Mouse (Mus musculus) spleen, postnatal 4 days (tissue): ENCODE data around the gene Anapc15.

Source experiments
- DNase-seq, 2 experiments: peaks; one replicate each; pipeline ENCODE4 v3.0.0; 2022; ENCODE audit warnings: low spot score in 2 of 2

Gene Anapc15

GRCm38 (mm10) chr7:101847934-101848333 lies 15.6 kb upstream of the Anapc15 start:
- DNase-seq = no peak

- no peak for DNase-seq
These were observed 11.8 kb upstream of the Anapc15 start for GRCm38 (mm10) chr7:101851689-101852088.

- DNase-seq = no peak
These were observed 10.7 kb upstream of the Anapc15 start for GRCm38 (mm10) chr7:101852846-101853245.

GRCm38 (mm10) chr7:101853816-101854215 lies 9.7 kb upstream of the Anapc15 start:
- DNase-seq = no peak

GRCm38 (mm10) chr7:101857094-101857493 lies 6.4 kb upstream of the Anapc15 start, which contains the start of gene Folr2:
TSS of gene Folr2 (minus strand) at chr7:101857194.
- DNase-seq = no peak

GRCm38 (mm10) chr7:101858362-101858761 lies 5.2 kb upstream of the Anapc15 start:
- peak in 1 of 2 experiments; percentile 19 for DNase-seq

GRCm38 (mm10) chr7:101860978-101861377 lies 2.5 kb upstream of the Anapc15 start:
- DNase-seq = no peak

GRCm38 (mm10) chr7:101862291-101862690 lies 1.2 kb upstream of the Anapc15 start:
- no peak for DNase-seq

GRCm38 (mm10) chr7:101866491-101867265 lies 3.2 kb downstream of the Anapc15 start:
- DNase-seq = no peak

- no peak for DNase-seq
These were observed 4.0 kb downstream of the Anapc15 start for GRCm38 (mm10) chr7:101867482-101867881.

- DNase-seq = no peak
These were observed 5.0 kb downstream of the Anapc15 start for GRCm38 (mm10) chr7:101868241-101869162.

- DNase-seq = no peak
These were observed 5.6 kb downstream of the Anapc15 start for GRCm38 (mm10) chr7:101869163-101869500.

- DNase-seq = no peak
These were observed 7.1 kb downstream of the Anapc15 start, which contains the start of gene Folr1 for GRCm38 (mm10) chr7:101870629-101871028. TSS of gene Folr1 (minus strand) at chr7:101870788.

- no peak for DNase-seq
These were observed 7.8 kb downstream of the Anapc15 start for GRCm38 (mm10) chr7:101871296-101871695.

- no peak for DNase-seq
These were observed 12.5 kb downstream of the Anapc15 start for GRCm38 (mm10) chr7:101875978-101876377.

- no peak for DNase-seq
These were observed 17.3 kb downstream of the Anapc15 start for GRCm38 (mm10) chr7:101880855-101881254.

- no peak for DNase-seq
These were observed 19.1 kb downstream of the Anapc15 start for GRCm38 (mm10) chr7:101882413-101883154.

GRCm38 (mm10) chr7:101884160-101884559 lies 20.6 kb downstream of the Anapc15 start:
- no peak for DNase-seq

GRCm38 (mm10) chr7:101886274-101886673 lies 22.8 kb downstream of the Anapc15 start:
- no peak for DNase-seq

GRCm38 (mm10) chr7:101888460-101888859 lies 24.9 kb downstream of the Anapc15 start:
- no peak for DNase-seq

- DNase-seq = no peak
These were observed 32.2 kb downstream of the Anapc15 start for GRCm38 (mm10) chr7:101895695-101896094.
